Mouse (Mus musculus) heart, postnatal 14 days (tissue): ENCODE results near the gene Cd5. TPM values are rescaled to one million over a fixed set of nuclear protein-coding genes. Genes with fewer than 3 reads are reported as not detected.

Experiments used
- DNase-seq, 2 experiments: peaks; one replicate each; pipeline ENCODE4 v3.0.0; 2021 to 2022
- intact Hi-C: fragments of 180-260 bp; cut with DNase I; formaldehyde crosslinking; loops from one replicate; pipeline ENCODE4 v1.15.1; 2025
- total RNA-seq, 2 experiments: library from RNA; stranded (reverse); gene quantifications; 2 replicates each; pipeline ENCODE4 v1.2.3; 2021

Cd5 gene
- total RNA-seq, 2 experiments from 2014 or later, result 0.36 to 4.9 TPM

DNA sequence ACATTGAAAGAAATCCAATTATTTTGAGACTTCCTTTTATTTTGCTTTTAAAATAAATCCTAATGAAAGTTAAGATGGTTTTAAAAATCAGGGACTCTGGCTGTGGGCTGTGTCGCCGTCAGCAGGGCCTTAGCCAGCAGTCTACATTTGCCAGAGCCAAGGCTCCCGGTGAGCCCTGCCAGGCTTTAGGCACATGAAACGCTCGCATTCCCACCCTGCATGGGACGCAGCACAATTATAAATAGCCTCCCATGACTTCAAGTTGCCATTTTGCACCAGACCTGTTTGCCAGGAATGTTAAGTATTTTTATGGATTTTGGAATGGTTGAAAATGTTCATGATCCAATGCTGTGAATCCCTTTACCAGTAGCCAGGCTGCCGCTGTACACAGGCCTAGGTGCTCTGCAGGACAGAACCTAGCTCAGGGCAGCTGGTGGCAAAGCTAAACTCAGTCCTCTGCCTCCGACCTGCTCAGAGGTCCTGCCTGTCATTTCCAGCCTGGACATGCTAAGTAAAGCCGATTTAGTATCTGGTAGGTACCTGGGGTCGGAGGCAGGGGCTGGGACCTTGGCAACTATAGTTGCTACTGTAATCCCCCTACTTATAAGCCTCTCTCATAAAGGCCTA, 5.2 kb downstream of the Cd5 start:
- peak in 1 of 2 experiments; percentile 48 for DNase-seq
- intact Hi-C loops, result no loop called here

DNA sequence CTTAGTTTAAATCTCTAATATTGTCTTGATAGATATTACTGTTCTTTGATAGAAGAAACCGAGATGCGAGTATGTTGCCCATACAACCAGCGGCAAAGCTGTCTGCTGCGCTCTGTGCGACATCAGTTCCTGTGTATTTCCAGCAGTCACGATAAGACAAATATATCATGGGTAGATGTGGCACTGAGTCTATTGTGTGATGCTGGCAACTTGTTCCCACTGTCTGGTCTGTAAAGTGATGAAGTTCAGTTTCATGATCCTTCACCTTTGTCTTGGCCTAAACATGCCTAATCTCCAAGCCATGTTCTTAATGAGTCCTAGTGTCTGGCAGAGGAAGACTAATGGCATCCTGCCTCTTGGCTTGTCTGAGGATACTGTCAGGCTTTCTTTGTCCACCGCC, 6.1 kb downstream of the Cd5 start:
- intact Hi-C loops, result no loop called here
- DNase-seq, result no peak

- no peak for DNase-seq
- intact Hi-C loops, result no loop called here
Measured at GRCm38 (mm10) chr19:10731975-10732374, 6.8 kb downstream of the Cd5 start.

- DNase-seq, result no peak
- intact Hi-C loops, result no loop called here
Measured at GRCm38 (mm10) chr19:10730469-10730868, 8.3 kb downstream of the Cd5 start.

DNA sequence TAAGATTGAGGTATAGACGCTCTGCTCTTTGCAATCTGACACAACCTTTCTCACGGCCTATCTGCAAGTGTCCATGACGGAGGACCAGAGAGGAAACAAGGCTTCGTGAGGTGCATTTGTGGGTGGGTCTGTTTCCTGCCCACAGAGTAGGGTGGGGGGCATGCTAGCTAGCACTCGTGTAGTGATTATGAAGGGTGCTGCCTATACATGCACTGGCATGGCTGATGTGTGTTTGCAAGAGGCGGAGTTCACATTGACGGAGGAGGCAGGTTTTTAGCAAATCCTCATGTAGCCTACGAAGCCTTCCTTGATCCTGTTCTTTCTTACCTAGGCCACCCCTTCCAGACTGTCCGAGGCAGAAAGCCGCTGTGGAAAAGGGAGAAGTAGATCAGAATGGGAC, 8.9 kb downstream of the Cd5 start:
- no peak for DNase-seq
- intact Hi-C loops, result no loop called here

DNA sequence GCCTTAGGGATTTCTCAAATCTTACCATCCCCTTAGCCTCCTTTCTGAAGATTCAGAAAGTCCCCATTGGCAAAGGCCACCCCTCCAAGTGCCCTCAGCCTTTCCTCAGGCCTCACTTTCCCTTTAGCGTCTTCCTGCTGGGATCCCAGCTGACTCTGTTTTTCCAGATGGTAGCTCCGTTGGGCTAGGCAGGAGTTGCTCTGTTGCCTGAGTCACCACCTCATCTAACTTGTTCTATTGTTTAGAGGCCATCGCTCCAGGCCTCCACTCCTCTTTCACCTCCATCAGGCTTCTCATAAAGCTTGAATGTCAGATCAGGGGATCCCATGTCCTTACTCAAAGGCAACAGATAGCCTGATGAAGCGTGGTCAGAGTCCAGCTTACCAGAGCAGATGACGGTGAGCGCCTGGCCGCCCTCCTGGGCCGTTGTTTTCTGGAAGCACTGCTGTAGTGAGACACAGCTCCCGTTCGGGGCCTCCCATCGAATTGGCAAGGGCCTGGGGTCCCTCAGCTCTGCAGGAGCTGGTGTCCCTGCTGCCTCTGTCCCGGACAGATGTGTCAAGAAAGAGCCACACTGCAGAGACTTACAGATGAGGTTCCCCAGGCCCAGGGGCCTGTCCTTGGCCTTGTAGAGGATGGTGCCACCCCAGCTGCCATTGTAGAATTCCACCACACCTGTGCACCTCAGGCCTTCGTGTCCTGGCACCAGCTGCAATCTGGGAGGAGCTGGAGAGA, 14.0 kb downstream of the Cd5 start:
- intact Hi-C loops, result no loop called here
- no peak for DNase-seq

GRCm38 (mm10) chr19:10723649-10724048, 15.2 kb downstream of the Cd5 start:
- DNase-seq, result no peak
- intact Hi-C loops, result no loop called here

GRCm38 (mm10) chr19:10723084-10723483, 15.7 kb downstream of the Cd5 start:
- DNase-seq, result no peak
- intact Hi-C loops, result no loop called here

GRCm38 (mm10) chr19:10721064-10721463, 17.7 kb downstream of the Cd5 start:
- DNase-seq, result no peak
- intact Hi-C loops, result no loop called here

DNA sequence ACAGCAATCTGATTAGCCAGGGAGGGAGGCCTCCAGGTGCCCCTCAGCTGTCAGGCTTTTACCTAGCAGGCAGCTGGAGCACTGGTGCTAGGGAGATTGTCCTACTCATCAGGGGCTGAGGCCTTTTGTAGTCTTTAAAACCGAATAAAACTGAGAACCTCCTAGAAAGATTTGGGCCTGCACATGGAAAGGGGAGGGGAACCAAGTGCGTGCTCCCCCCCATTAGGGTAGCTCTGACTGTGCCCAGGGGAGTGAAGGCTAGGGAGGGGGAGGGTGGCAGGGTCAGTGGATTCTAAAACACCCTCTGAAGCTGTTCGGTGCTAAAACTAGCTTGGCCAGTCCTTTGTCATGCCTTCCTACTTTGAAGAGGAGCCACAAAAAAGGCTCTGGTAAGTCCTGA, 18.3 kb downstream of the Cd5 start:
- no peak for DNase-seq
- intact Hi-C loops, result no loop called here

DNA sequence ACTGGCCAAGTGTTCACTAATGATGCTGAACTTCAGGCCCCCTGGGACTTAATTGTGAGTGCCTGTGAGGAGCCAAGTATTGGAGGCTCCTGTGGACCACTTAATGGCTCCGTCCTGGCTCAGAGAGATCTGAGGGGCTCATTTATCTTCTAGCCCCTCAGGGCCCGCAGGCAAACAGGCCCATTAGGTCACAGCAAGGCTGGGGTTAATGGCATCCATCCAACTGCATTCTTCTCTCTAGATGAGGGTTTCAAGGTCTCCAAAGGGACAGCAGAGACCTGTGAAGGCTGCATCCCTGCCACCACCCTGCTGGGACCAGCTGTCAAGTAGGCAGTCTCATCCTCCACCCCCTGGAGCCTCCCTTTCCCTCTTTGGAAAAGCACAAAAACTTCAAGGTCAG, 19.1 kb downstream of the Cd5 start:
- intact Hi-C loops, result loop anchor here (1.0 kb wide), 1 partner anchor 153 kb away; no protein-coding TSS in a partner anchor
- DNase-seq, result no peak

GRCm38 (mm10) chr19:10718251-10718775, 20.5 kb downstream of the Cd5 start:
- DNase-seq, result peak; percentile 34 to 54
- intact Hi-C loops, result no loop called here

DNA sequence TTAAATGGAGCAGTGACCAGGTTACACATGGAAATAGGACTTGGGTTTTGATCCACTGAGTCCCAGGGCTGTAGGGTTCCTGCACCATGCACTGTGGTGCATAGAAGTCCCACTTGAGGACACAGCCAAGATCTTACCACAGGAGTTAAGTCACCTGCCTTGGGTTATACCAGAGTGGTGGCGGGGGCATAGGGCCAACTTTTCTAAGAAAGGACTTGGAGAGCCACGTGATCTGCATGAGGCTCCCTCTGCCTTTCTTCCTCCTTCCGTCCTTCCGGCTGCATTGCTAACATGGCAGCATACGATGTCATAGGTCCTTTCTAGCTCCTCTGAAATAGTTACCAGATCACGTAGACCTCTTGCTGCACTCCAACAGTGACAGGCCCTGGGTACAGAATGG, 23.3 kb downstream of the Cd5 start:
- no peak for DNase-seq
- intact Hi-C loops, result loop anchor here (2.0 kb wide), 1 partner anchor 115 kb away; the partner anchor contains the start of gene Cd6

DNA sequence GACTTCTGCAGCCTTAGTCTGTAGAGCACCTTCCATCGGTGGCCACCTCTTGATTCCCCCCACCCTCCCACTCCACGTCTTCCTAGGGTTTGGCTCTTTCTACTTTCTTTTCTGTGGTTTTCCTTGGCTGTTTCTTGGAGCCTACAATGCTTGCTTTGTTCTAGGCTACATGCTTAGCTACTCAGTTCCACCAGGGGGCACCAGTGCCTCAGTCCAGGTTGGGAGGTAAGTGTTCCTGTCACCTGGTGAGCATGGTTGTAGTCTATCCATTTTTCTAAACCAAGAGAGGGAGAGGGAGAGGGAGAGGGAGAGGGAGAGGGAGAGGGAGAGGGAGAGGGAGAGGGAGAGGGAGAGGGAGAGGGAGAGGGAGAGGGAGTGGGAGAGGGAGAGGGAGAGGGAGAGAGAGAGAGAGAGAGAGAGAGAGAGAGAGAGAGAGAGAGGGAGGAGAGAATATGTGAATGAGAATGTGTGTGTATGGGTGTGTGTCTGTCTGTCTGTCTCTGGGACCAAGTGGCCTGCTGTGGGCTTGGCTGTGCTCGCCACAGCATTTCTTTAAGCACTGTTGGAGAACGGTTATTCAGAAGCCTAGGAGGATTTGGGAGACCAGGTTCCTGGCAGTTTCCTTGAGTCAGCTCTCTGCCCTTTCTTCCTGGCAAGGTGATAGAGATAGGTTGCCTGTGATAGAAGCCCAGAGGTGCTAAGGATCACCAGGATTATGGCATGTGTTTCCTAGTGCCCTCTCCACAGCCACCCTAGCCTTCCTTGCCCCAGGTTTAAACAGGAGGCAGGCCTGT, 23.9 kb downstream of the Cd5 start:
- peak; percentile 79 to 84 for DNase-seq
- intact Hi-C loops, result loop anchor here (2.0 kb wide), 1 partner anchor 116 kb away; the partner anchor contains the start of gene Cd6

- intact Hi-C loops, result loop anchor here (2.0 kb wide), 1 partner anchor 117 kb away; the partner anchor contains the start of gene Cd6
- no peak for DNase-seq
Measured at GRCm38 (mm10) chr19:10714168-10714567, 24.6 kb downstream of the Cd5 start.

DNA sequence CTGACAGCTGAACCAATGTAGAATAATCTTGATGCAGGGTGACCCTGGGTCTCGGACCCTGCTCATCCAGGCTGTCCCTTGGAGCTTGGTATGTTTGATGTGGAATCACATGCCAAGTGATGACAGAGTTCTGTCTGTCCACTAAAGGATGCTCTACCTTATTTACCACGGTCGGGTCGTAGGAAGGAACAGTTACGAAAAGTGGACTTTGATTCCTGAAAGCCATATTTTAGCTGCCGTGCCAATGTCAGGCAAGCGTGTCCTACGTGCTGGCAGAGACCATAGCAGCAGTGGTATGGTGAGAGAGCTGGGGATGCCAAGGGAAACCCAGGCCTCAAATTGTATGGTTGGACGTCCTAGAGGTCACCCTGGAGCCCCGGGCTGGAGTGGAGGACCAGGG, 25.3 kb downstream of the Cd5 start:
- intact Hi-C loops, result no loop called here

DNA sequence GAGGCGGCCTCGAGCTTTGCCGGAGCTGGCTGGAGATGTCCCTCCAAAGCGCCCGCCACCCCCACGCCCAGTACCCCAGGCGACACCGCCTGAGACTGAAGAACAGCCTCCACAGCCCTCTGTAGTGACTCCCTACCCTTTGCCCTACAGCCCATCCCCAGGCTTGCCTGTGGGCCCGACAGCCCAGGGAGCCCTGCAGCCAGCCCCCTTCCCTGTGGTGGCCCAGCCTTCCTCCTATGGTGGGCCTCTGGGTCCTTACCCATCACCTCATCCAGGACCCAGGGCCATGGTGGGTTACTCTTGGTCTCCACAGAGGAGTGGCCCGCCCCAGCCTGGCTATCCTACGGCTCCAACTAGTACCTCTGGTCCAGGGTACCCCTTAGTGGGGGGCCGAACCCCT, 26.2 kb downstream of the Cd5 start:
- DNase-seq, result no peak
- intact Hi-C loops, result no loop called here

More for the DNA sequence above, 25.3 kb downstream of the Cd5 start:
- no peak for DNase-seq

DNA sequence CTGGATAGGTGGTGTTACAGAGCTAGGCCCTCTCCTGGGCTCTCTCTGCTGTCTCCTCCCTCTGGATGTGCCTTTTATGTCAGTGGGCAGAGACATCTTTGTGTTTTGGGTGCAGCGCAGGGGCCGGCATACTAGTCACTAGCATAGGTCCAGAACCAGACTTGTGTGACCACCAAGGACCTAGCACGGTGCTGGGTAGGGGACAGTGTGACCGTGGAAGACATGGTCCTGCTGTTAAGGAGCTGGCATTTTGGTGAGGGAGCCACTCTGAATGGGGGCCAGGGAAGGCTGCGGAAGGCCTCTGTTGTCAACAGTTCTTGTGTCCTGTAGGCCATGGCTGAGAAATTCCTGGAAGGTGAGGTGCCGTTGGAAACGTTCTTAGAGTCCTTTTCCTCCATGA, 26.6 kb downstream of the Cd5 start:
- no peak for DNase-seq
- intact Hi-C loops, result no loop called here

DNA sequence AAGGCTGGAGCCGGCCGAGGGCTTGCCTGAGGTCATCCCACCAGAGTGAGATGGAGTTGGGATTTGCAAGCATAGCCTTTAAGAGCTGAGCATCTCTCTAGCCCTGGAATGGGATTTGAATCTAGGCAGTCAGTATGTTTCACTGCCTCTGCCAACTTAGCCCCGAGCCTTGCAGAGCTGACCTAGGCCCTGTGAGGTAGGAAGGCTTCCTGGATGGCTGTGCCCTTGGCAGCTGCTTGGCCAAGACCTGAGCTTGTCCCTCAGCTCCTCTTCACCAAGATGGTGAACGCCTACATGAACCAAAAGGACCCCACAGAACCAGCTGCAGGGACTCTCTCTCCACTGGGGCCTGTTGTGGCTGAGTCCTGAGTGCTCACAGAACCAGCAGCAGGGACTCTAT, 28.1 kb downstream of the Cd5 start:
- DNase-seq, result no peak
- intact Hi-C loops, result no loop called here

DNA sequence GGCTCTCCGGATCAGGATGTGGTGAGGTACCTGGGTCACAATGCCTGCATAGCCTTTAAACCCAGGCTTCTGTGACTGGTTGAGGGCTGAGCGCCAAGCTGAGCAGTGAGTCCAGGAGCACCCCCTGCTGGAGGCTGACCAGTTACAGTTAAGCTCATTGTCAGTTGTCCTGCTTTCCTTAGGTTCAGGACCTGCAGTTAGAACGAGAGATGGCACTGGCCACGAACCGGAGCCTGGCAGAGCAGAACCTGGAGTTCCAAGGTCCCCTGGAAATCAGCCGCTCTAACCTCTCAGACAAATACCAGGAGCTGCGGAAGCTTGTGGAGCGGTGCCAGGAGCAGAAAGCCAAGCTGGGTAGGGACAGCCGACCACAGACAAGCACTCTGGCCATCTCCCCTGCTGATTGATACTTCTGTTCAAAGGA, 28.7 kb downstream of the Cd5 start:
- peak; percentile 63 to 74 for DNase-seq
- intact Hi-C loops, result no loop called here
